25 mouse cellular contexts compared by ENCODE assay signal in genomic region chr2:37764514-37764913, GRCm38 (mm10). TPM values are rescaled to one million over a fixed set of nuclear protein-coding genes. Genes with fewer than 3 reads are reported as not detected.
DNase-seq lines count a peak whose midpoint lies in the region; ATAC-seq and TF ChIP-seq lines count a peak whose summit lies in the region.
"Had no signal": no experiment of that assay in that cellular context is flagged by ENCODE, and none has a peak within 500 bp of the region (broad histone marks: within the 10 kb centered on the region; RNA-seq: fewer than 3 reads in every experiment).

No protein-coding gene starts in this region.

- no peak overlapping the region for H3K4me2 ChIP-seq in forebrain, embryonic 13.5 days
- H3K4me2 ChIP-seq in forebrain, embryonic 11.5 days (ENCODE audit: low read depth, low read length, severe bottlenecking), result no peak overlapping the region
- no peak overlapping the region for H3K4me2 ChIP-seq in heart, postnatal 0 days (ENCODE audit: low read depth, low read length)
- H3K4me2 ChIP-seq in midbrain, embryonic 14.5 days (ENCODE audit: low read length), result no peak overlapping the region
- H3K4me2 ChIP-seq: embryonic facial prominence, embryonic 15.5 days; midbrain, embryonic 12.5 days had no signal

- TF ChIP-seq CTCF in heart, postnatal 0 days (IDR thresholded peaks at IDR 0.05; ENCODE audit: low read depth), result no peak

- no peak for TF ChIP-seq EP300 in heart, postnatal 0 days (IDR thresholded peaks at IDR 0.05; ENCODE audit: low read depth)

- H3K4me3 ChIP-seq in forebrain, embryonic 13.5 days, result no peak overlapping the region
- H3K4me3 ChIP-seq in forebrain, embryonic 11.5 days (ENCODE audit: low read depth, low read length), result no peak overlapping the region
- H3K4me3 ChIP-seq in heart, postnatal 0 days (ENCODE audit: low read depth, low read length), result no peak overlapping the region
- no peak overlapping the region for H3K4me3 ChIP-seq in midbrain, embryonic 14.5 days (replicated peaks; ENCODE audit: low read depth, low read length)
- H3K4me3 ChIP-seq: embryonic facial prominence, embryonic 15.5 days; hindbrain, embryonic 15.5 days; midbrain, embryonic 12.5 days had no signal

- 94% methylated on average over 2 of the region's 2 CpGs for WGBS in forebrain, embryonic 13.5 days
- WGBS in forebrain, embryonic 11.5 days, result 95% methylated on average over 2 of the region's 2 CpGs
- WGBS in heart, postnatal 0 days, result 97% methylated on average over 2 of the region's 2 CpGs
- WGBS in midbrain, embryonic 14.5 days, result 96% methylated on average over 2 of the region's 2 CpGs

- H3K9ac ChIP-seq in forebrain, embryonic 13.5 days, result peak overlapping the region; percentile 6; the same call in 1 of the 2 replicates
- no peak overlapping the region for H3K9ac ChIP-seq in forebrain, embryonic 11.5 days (ENCODE audit: low read length)
- no peak overlapping the region for H3K9ac ChIP-seq in heart, postnatal 0 days (replicated peaks; ENCODE audit: low read depth, low read length)
- H3K9ac ChIP-seq in midbrain, embryonic 14.5 days (replicated peaks; ENCODE audit: low read length), result no peak overlapping the region
- H3K9ac ChIP-seq: embryonic facial prominence, embryonic 15.5 days; hindbrain, embryonic 15.5 days; midbrain, embryonic 12.5 days had no signal

- H3K4me1 ChIP-seq in forebrain, embryonic 13.5 days, result peaks cover 38% of the 10 kb centered on the region
- H3K4me1 ChIP-seq in forebrain, embryonic 11.5 days (replicated peaks; ENCODE audit: control insufficient read depth, insufficient read depth, low read length), result peaks cover 9% of the 10 kb centered on the region; the same call in 1 of the 2 replicates
- H3K4me1 ChIP-seq in heart, postnatal 0 days (ENCODE audit: control insufficient read depth, insufficient read depth), result peaks cover 30% of the 10 kb centered on the region
- H3K4me1 ChIP-seq in midbrain, embryonic 14.5 days (ENCODE audit: control insufficient read depth, insufficient read depth, low read length), result peaks cover 40% of the 10 kb centered on the region

- no peaks in the 10 kb centered on the region for H3K36me3 ChIP-seq in forebrain, embryonic 13.5 days (ENCODE audit: poor library complexity, severe bottlenecking)
- H3K36me3 ChIP-seq in forebrain, embryonic 11.5 days (ENCODE audit: control insufficient read depth, insufficient read depth, low read length), result no peaks in the 10 kb centered on the region
- no peaks in the 10 kb centered on the region for H3K36me3 ChIP-seq in heart, postnatal 0 days (replicated peaks; ENCODE audit: control insufficient read depth, insufficient read depth, low read length)
- no peaks in the 10 kb centered on the region for H3K36me3 ChIP-seq in midbrain, embryonic 14.5 days (ENCODE audit: control insufficient read depth, insufficient read depth, low read length)
- H3K36me3 ChIP-seq: embryonic facial prominence, embryonic 15.5 days; hindbrain, embryonic 15.5 days; midbrain, embryonic 12.5 days had no signal

- no peak overlapping the region for H3K27ac ChIP-seq in forebrain, embryonic 13.5 days
- H3K27ac ChIP-seq in forebrain, embryonic 11.5 days (ENCODE audit: low read depth, low read length), result no peak overlapping the region
- peak overlapping the region; percentile 18; the same call in 1 of the 2 replicates for H3K27ac ChIP-seq in heart, postnatal 0 days (ENCODE audit: low read depth)
- H3K27ac ChIP-seq in midbrain, embryonic 14.5 days (replicated peaks; ENCODE audit: low read depth, low read length), result no peak overlapping the region
- H3K27ac ChIP-seq: hindbrain, embryonic 15.5 days; kidney, postnatal 0 days; midbrain, embryonic 12.5 days; stomach, postnatal 0 days had no signal

- intact Hi-C loops in heart, postnatal 36 days (cut with DNase I), result no loop called here

- no peak for DNase-seq in forebrain, embryonic 11.5 days (ENCODE audit: low spot score)
- DNase-seq in heart, postnatal 0 days (ENCODE audit: low spot score), result no peak
- DNase-seq in heart, postnatal 36 days, result no peak
- peak; percentile 21 for DNase-seq in thymus, postnatal 14 days
- DNase-seq in thymus, postnatal 10 days (ENCODE audit: low spot score in 2 of 2), result no peak
- DNase-seq in midbrain, embryonic 14.5 days, result no peak
- DNase-seq in urinary bladder, postnatal 14 days (ENCODE audit: low spot score), result no peak
- DNase-seq: adrenal gland, postnatal 25 days; cerebellum, adult 9-10 months; gastrocnemius, postnatal 10 days; heart, postnatal 4 days; kidney, adult 2 months; left cerebral cortex, postnatal 4 days had no signal

- no peaks in the 10 kb centered on the region for H3K9me3 ChIP-seq in forebrain, embryonic 13.5 days (replicated peaks)
- no peaks in the 10 kb centered on the region for H3K9me3 ChIP-seq in forebrain, embryonic 11.5 days (ENCODE audit: control insufficient read depth, low read length)
- H3K9me3 ChIP-seq in heart, postnatal 0 days (replicated peaks; ENCODE audit: control insufficient read depth, low read length), result no peaks in the 10 kb centered on the region
- no peaks in the 10 kb centered on the region for H3K9me3 ChIP-seq in midbrain, embryonic 14.5 days (ENCODE audit: control insufficient read depth, low read length)
- H3K9me3 ChIP-seq: embryonic facial prominence, embryonic 15.5 days; hindbrain, embryonic 15.5 days; midbrain, embryonic 12.5 days had no signal

- no peak for ATAC-seq in forebrain, embryonic 13.5 days
- ATAC-seq in forebrain, embryonic 11.5 days (replicated peaks; ENCODE audit: low FRiP score), result no peak
- no peak for ATAC-seq in heart, postnatal 0 days (ENCODE audit: insufficient read depth, low read depth)
- no peak for ATAC-seq in midbrain, embryonic 14.5 days (ENCODE audit: low FRiP score, low TSS enrichment)
- ATAC-seq: forebrain, embryonic 16.5 days; lung, postnatal 0 days had no signal

- H3K27me3 ChIP-seq in forebrain, embryonic 13.5 days, result 0 out of 2 replicates have a peak, but pooled peaks cover 9% of the 10 kb centered on the region
- H3K27me3 ChIP-seq in forebrain, embryonic 11.5 days (ENCODE audit: control insufficient read depth, insufficient read depth, low read length), result 0 out of 2 replicates have a peak, but pooled peaks cover 3% of the 10 kb centered on the region
- H3K27me3 ChIP-seq in heart, postnatal 0 days (ENCODE audit: control insufficient read depth, insufficient read depth, low read length), result no peaks in the 10 kb centered on the region
- no peaks in the 10 kb centered on the region for H3K27me3 ChIP-seq in midbrain, embryonic 14.5 days (ENCODE audit: control insufficient read depth, insufficient read depth, low read length)
- H3K27me3 ChIP-seq: embryonic facial prominence, embryonic 15.5 days; hindbrain, embryonic 15.5 days had no signal

RNA-seq across cellular contexts. Expression of gene Crb2, which starts 11.5 kb away (rescaled TPM):
- 9.1 and 12.8 TPM in 2 replicates for polyA plus RNA-seq in forebrain, embryonic 13.5 days (2015; fragmentation: Nextera tagmentation; extraction: Ambion mirVana)
- 29.6 and 32.7 TPM in 2 replicates for polyA plus RNA-seq in forebrain, embryonic 11.5 days (2014; fragmentation: Nextera tagmentation; extraction: Ambion mirVana)
- total RNA-seq in heart, postnatal 0 days (2014; rRNA removed; ENCODE audit: low replicate concordance), result 1.9 and 3.7 TPM in 2 replicates
- polyA plus RNA-seq in heart, postnatal 0 days (2015; fragmentation: Nextera tagmentation; extraction: Ambion mirVana), result 0.46 and 0.48 TPM in 2 replicates
- total RNA-seq in heart, postnatal 36 days (2021), result 1 to 10 TPM in 1 of 2 experiments, under 1 TPM in 1; 0.97 to 1.0 TPM
- 3.5 and 5.8 TPM in 2 replicates for polyA plus RNA-seq in midbrain, embryonic 14.5 days (2014; fragmentation: Nextera tagmentation; extraction: Ambion mirVana)
- total RNA-seq: granulocyte monocyte progenitor cell, adult 5-6 weeks; liver, adult 2 months; megakaryocyte progenitor cell, adult 5-6 weeks; neutrophil, adult 5-6 weeks had no signal
